Mouse (Mus musculus): Measurements from ENCODE around the gene Bcas3. TPM values are rescaled to one million over a fixed set of nuclear protein-coding genes. Genes with fewer than 3 reads are reported as not detected.
A peak's percentile ranks its signal among the peaks of the same experiment; 100 is the strongest.

The Bcas3 gene
- polyA plus RNA-seq, 2 experiments, result 22.2 to 28.2 TPM

DNA sequence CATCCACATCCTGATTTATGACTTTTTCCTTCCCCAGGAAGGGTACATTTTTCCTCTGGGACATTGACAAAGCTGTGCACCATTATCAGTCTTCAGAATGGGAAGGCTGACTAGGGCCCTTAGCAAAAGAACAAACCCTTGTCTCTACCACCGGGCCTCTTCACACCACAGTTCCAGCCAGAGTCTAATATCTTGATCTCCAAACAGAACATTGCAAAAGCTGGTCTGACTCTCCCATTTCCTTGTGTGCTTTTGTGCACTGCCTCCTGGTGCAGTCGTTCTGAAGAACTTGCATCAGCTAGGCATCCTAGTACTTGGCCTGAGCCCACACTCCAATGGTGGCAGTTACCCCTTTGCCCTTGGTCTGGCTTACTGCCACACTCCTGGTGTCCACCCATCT, 425.0 kb downstream of the Bcas3 start:
- Histone ChIP-seq H3K9ac (ENCODE audit: low read depth, low read length, severe bottlenecking) (no peak overlapping the region), H3K27ac (replicated peaks; ENCODE audit: low read depth, low read length) (no peak overlapping the region), H3K36me3 (ENCODE audit: control insufficient read depth, insufficient read depth, low read length) (no peaks in the 10 kb centered on the region), H3K4me1 (ENCODE audit: control insufficient read depth, insufficient read depth, low read length) (peaks cover 29% of the 10 kb centered on the region), H3K9me3 (ENCODE audit: control insufficient read depth, low read length) (0 out of 2 replicates have a peak, but pooled peaks cover 6% of the 10 kb centered on the region), H3K27me3 (ENCODE audit: control insufficient read depth, insufficient read depth, low read length) (peaks cover 7% of the 10 kb centered on the region; the same call in 1 of the 2 replicates), H3K4me2 (replicated peaks; ENCODE audit: low read depth, low read length, severe bottlenecking) (no peak overlapping the region), H3K4me3 (replicated peaks; ENCODE audit: low read length) (no peak overlapping the region)
- TF ChIP-seq POLR2A (IDR thresholded peaks at IDR 0.05; ENCODE audit: borderline replicate concordance, extremely low read depth, insufficient read depth, insufficient read length), result no peak
- no peak for DNase-seq (ENCODE audit: low spot score)
- WGBS, result 84% methylated on average over 2 of the region's 2 CpGs
- no peak for ATAC-seq (ENCODE audit: low FRiP score, low read depth)

DNA sequence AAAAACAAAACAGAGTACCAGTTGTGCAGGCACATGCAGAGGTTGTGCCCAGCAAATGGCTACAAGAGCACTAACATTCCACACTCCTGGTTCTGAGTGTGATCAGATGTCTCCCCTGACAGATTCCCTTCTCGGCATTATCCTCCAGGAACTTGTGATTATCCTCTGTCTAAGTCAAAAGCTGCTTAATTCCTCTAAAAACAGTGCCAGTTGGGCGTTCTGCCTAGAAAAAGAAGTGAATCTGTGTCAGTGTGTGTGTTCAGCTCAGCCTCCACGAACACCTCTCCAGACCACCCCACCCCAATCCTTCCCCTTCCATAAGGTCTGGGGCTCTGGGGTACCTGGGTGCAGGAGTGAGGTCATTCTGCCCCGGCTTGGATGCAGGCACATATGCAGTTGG, 427.3 kb downstream of the Bcas3 start:
- no peak overlapping the region for H3K9ac ChIP-seq (ENCODE audit: low read depth, low read length, severe bottlenecking)
- no peak for DNase-seq (ENCODE audit: low spot score)
- peaks cover 18% of the 10 kb centered on the region for H3K4me1 ChIP-seq (ENCODE audit: control insufficient read depth, insufficient read depth, low read length)
- ATAC-seq (ENCODE audit: low FRiP score, low read depth), result no peak
- TF ChIP-seq POLR2A (IDR thresholded peaks at IDR 0.05; ENCODE audit: borderline replicate concordance, extremely low read depth, insufficient read depth, insufficient read length), result no peak
- H3K27ac ChIP-seq (replicated peaks; ENCODE audit: low read depth, low read length), result no peak overlapping the region
- H3K9me3 ChIP-seq (ENCODE audit: control insufficient read depth, low read length), result 0 out of 2 replicates have a peak, but pooled peaks cover 6% of the 10 kb centered on the region
- H3K4me3 ChIP-seq (replicated peaks; ENCODE audit: low read length), result no peak overlapping the region
- no peaks in the 10 kb centered on the region for H3K36me3 ChIP-seq (ENCODE audit: control insufficient read depth, insufficient read depth, low read length)
- WGBS, result 67% methylated on average over 4 of the region's 4 CpGs
- H3K27me3 ChIP-seq (ENCODE audit: control insufficient read depth, insufficient read depth, low read length), result peaks cover 7% of the 10 kb centered on the region; the same call in 1 of the 2 replicates
- H3K4me2 ChIP-seq (replicated peaks; ENCODE audit: low read depth, low read length, severe bottlenecking), result no peak overlapping the region

GRCm38 (mm10) chr11:85786113-85786718, 433.2 kb downstream of the Bcas3 start:
- no peak for TF ChIP-seq POLR2A (IDR thresholded peaks at IDR 0.05; ENCODE audit: borderline replicate concordance, extremely low read depth, insufficient read depth, insufficient read length)
- H3K27me3 ChIP-seq (ENCODE audit: control insufficient read depth, insufficient read depth, low read length), result no peaks in the 10 kb centered on the region
- WGBS, result 80% methylated on average over 3 of the region's 3 CpGs
- H3K9ac ChIP-seq (ENCODE audit: low read depth, low read length, severe bottlenecking), result no peak overlapping the region
- H3K4me3 ChIP-seq (replicated peaks; ENCODE audit: low read length), result no peak overlapping the region
- DNase-seq (ENCODE audit: low spot score), result peak; percentile 37
- ATAC-seq (ENCODE audit: low FRiP score, low read depth), result no peak
- H3K27ac ChIP-seq (replicated peaks; ENCODE audit: low read depth, low read length), result no peak overlapping the region
- H3K4me1 ChIP-seq (ENCODE audit: control insufficient read depth, insufficient read depth, low read length), result peaks cover 4% of the 10 kb centered on the region; the same call in 1 of the 2 replicates
- no peaks in the 10 kb centered on the region for H3K36me3 ChIP-seq (ENCODE audit: control insufficient read depth, insufficient read depth, low read length)
- 0 out of 2 replicates have a peak, but pooled peaks cover 6% of the 10 kb centered on the region for H3K9me3 ChIP-seq (ENCODE audit: control insufficient read depth, low read length)
- H3K4me2 ChIP-seq (replicated peaks; ENCODE audit: low read depth, low read length, severe bottlenecking), result no peak overlapping the region

DNA sequence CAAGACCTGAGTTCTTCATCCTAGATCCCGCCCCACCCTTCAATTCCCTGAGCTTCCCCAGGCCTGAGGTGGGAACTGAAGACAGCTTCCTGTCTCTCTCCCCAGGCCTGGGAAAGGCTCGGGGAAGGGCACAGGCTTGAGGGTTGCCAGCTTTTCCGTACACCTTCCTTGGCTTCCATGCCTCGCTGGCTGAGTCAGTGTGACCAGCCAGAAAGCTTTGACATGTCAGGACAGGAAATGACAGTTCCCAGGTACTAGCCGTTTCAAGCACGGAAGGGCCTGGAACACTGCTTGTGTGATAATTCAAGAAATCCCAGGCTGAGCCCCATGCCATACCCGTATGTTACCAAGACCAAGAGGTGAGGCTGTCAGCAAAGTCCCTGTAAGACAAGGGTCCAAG, 436.8 kb downstream of the Bcas3 start:
- H3K4me3 ChIP-seq (replicated peaks; ENCODE audit: low read length), result no peak overlapping the region
- no peak for TF ChIP-seq POLR2A (IDR thresholded peaks at IDR 0.05; ENCODE audit: borderline replicate concordance, extremely low read depth, insufficient read depth, insufficient read length)
- H3K4me2 ChIP-seq (replicated peaks; ENCODE audit: low read depth, low read length, severe bottlenecking), result no peak overlapping the region
- H3K27ac ChIP-seq (replicated peaks; ENCODE audit: low read depth, low read length), result no peak overlapping the region
- H3K9me3 ChIP-seq (ENCODE audit: control insufficient read depth, low read length), result no peaks in the 10 kb centered on the region
- no peaks in the 10 kb centered on the region for H3K36me3 ChIP-seq (ENCODE audit: control insufficient read depth, insufficient read depth, low read length)
- no peak overlapping the region for H3K9ac ChIP-seq (ENCODE audit: low read depth, low read length, severe bottlenecking)
- ATAC-seq (ENCODE audit: low FRiP score, low read depth) (no peak), DNase-seq (ENCODE audit: low spot score) (no peak)
- 79% methylated on average over 7 of the region's 7 CpGs for WGBS
- no peaks in the 10 kb centered on the region for H3K27me3 ChIP-seq (ENCODE audit: control insufficient read depth, insufficient read depth, low read length)
- H3K4me1 ChIP-seq (ENCODE audit: control insufficient read depth, insufficient read depth, low read length), result peaks cover 21% of the 10 kb centered on the region

GRCm38 (mm10) chr11:85790267-85790666, 437.3 kb downstream of the Bcas3 start:
- H3K9me3 ChIP-seq (ENCODE audit: control insufficient read depth, low read length), result no peaks in the 10 kb centered on the region
- peaks cover 21% of the 10 kb centered on the region for H3K4me1 ChIP-seq (ENCODE audit: control insufficient read depth, insufficient read depth, low read length)
- H3K27ac ChIP-seq (replicated peaks; ENCODE audit: low read depth, low read length), result no peak overlapping the region
- WGBS, result 59% methylated on average over 2 of the region's 2 CpGs
- no peak overlapping the region for H3K4me3 ChIP-seq (replicated peaks; ENCODE audit: low read length)
- DNase-seq (ENCODE audit: low spot score) (no peak), ATAC-seq (ENCODE audit: low FRiP score, low read depth) (no peak)
- no peak overlapping the region for H3K9ac ChIP-seq (ENCODE audit: low read depth, low read length, severe bottlenecking)
- no peak overlapping the region for H3K4me2 ChIP-seq (replicated peaks; ENCODE audit: low read depth, low read length, severe bottlenecking)
- H3K27me3 ChIP-seq (ENCODE audit: control insufficient read depth, insufficient read depth, low read length), result no peaks in the 10 kb centered on the region
- TF ChIP-seq POLR2A (IDR thresholded peaks at IDR 0.05; ENCODE audit: borderline replicate concordance, extremely low read depth, insufficient read depth, insufficient read length), result no peak
- H3K36me3 ChIP-seq (ENCODE audit: control insufficient read depth, insufficient read depth, low read length), result no peaks in the 10 kb centered on the region
